Mouse (Mus musculus) adrenal gland, adult 18-20 months (tissue): ENCODE results near the gene Bsn. TPM values are rescaled to one million over a fixed set of nuclear protein-coding genes. Genes with fewer than 3 reads are reported as not detected.
"Not testable (repeated sequence)": the region's sequence is repeated elsewhere in the genome, so short reads cannot be mapped to it uniquely, and the experiment has no call there.

Experiments
- DNase-seq, 2 experiments: peaks; one replicate each; pipeline ENCODE4 v3.0.0; 2021 to 2022; ENCODE audit warnings: low spot score in 2 of 2
- total RNA-seq, 2 experiments: library from RNA; stranded (reverse); gene quantifications; 1 replicate in 1 of 2; 2 replicates in 1 of 2; pipeline ENCODE4 v1.2.3; 2021

The Bsn gene
- total RNA-seq, 2 experiments from 2014 or later, result 1.8 to 3.1 TPM

- no peak for DNase-seq
Measured at GRCm38 (mm10) chr9:108153516-108154448, 36.4 kb downstream of the Bsn start.

- DNase-seq, result no peak
Measured at GRCm38 (mm10) chr9:108150486-108150885, 39.7 kb downstream of the Bsn start.

GRCm38 (mm10) chr9:108149817-108150216 lies 40.4 kb downstream of the Bsn start:
- no peak for DNase-seq

- DNase-seq, result no peak
Measured at GRCm38 (mm10) chr9:108147606-108148005, 42.6 kb downstream of the Bsn start.

- DNase-seq, result no peak
Measured at GRCm38 (mm10) chr9:108146451-108146850, 43.7 kb downstream of the Bsn start.

- DNase-seq, result no peak
Measured at GRCm38 (mm10) chr9:108145740-108146139, 44.4 kb downstream of the Bsn start.

GRCm38 (mm10) chr9:108144371-108145270 lies 45.6 kb downstream of the Bsn start:
- DNase-seq, result no peak

- DNase-seq, result no peak
Measured at GRCm38 (mm10) chr9:108143470-108143869, 46.7 kb downstream of the Bsn start.

GRCm38 (mm10) chr9:108141387-108141786 lies 48.8 kb downstream of the Bsn start:
- DNase-seq, result no peak

GRCm38 (mm10) chr9:108139963-108140695 lies 50.1 kb downstream of the Bsn start:
- no peak for DNase-seq

- DNase-seq, result no peak
Measured at GRCm38 (mm10) chr9:108139169-108139962, 50.8 kb downstream of the Bsn start.

GRCm38 (mm10) chr9:108138118-108138517 lies 52.1 kb downstream of the Bsn start:
- no peak for DNase-seq

GRCm38 (mm10) chr9:108137523-108137922 lies 52.7 kb downstream of the Bsn start:
- DNase-seq, result no peak

GRCm38 (mm10) chr9:108136930-108137462 lies 53.2 kb downstream of the Bsn start:
- no peak for DNase-seq

- DNase-seq, result no peak
Measured at GRCm38 (mm10) chr9:108136225-108136624, 54.0 kb downstream of the Bsn start.

GRCm38 (mm10) chr9:108135679-108136078 lies 54.5 kb downstream of the Bsn start:
- DNase-seq, result not testable (repeated sequence)

GRCm38 (mm10) chr9:108133478-108133877 lies 56.7 kb downstream of the Bsn start:
- no peak for DNase-seq

GRCm38 (mm10) chr9:108132373-108132772 lies 57.8 kb downstream of the Bsn start:
- no peak for DNase-seq

- DNase-seq, result no peak
Measured at GRCm38 (mm10) chr9:108131502-108131901, 58.7 kb downstream of the Bsn start.
